Mouse (Mus musculus) lung, adult 18-20 months (tissue): ENCODE data around the gene Gcnt4.
A peak's percentile ranks its signal among the peaks of the same experiment; 100 is the strongest.

Source experiments
- DNase-seq, 2 experiments: peaks; one replicate each; pipeline ENCODE4 v3.0.0; 2022; ENCODE audit warnings: mixed read lengths in 2 of 2

Gene Gcnt4

DNA sequence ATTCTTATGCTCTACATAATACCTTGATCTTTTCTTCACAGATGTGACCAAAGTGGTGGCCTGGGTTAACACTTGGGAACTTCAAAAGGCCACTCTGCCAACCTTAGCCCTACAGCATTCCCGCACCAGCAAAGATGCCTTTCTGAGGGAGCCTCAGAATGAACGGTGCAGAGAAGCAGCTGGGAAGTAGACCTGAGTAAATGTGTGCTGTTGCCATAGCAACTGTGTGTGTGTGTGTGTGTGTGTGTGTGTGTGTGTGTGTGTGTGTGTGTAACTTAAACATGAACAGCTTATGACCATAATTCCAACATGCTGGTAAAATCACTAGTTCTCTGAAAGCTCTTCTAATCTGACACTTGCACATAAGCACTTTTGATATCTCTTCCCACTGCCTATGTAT, 27.4 kb downstream of the Gcnt4 start:
- no peak for DNase-seq

DNA sequence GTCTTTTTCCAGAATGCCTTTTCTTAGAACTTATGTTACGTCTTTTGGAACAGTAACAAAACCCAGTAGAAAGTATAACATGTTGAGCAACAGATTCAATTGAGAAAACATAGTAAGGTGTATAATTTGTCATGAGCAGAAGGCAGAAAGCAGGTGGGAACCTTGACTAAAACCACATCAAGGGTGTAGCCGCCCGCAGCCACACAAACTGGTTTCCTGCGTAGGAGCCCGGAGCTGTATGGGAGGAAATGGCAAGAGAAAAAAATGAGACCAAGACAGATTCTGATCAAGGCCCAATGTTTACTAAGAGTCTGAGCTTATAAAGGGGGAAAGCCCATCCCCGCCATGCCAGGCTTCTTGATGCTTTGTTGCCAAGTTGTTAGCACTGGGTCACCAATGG, 32.0 kb downstream of the Gcnt4 start:
- DNase-seq, result no peak

DNA sequence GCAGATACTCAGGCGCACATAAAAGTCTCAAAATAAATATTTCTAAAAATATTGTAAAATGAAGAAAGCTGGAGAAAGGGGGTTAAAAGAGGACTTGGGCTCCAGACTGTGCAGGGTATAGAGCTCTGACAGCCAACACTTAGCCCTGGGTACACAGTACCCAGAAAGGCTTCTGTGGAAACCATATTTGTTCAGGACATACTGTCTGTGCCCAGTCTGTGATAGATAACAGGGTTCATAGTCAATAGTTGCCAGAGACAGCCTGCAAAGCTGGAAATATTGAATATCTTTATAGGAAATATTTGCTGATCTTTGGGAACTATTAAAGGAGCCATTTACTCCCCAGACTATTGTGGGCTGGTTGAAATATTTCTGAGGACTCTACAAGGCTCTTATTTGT, 35.5 kb downstream of the Gcnt4 start:
- no peak for DNase-seq

DNA sequence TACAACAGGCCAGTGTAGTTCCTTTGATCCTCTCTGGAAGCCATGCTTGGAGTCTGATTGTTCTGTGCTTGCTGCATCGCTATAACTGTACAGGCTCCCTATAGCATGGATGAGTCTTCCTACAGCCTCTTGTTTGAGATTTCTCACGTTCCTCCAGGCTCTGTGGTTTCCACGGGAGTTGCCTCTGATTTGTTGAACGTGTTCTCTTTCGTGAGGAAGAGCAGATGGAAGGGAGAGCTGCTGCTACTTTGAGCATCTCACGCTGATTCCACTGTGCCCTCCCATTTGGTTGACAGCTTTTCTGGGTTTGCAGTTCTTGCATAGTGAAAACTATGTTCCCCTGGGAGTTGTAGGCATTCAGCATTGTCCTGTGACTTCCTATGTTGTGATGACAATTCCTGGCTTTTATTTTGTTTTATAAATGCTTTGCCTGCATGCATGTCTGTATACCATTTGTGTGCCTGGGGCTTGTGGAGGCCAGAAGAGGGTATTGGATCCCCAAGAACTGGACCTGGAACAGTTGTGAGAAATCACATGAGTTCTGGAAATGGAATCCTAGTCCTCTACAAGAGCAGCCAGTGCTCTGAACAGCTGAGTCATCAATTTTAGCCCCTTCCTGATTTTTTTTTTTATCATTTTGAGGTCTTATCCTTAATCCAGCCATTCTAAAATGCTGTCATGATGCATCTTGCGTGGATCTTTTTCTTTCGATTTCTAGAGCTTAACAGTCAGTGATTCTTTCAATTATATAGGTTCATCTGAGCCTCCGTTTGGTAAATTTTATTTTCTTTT, 37.1 kb downstream of the Gcnt4 start:
- no peak for DNase-seq

DNA sequence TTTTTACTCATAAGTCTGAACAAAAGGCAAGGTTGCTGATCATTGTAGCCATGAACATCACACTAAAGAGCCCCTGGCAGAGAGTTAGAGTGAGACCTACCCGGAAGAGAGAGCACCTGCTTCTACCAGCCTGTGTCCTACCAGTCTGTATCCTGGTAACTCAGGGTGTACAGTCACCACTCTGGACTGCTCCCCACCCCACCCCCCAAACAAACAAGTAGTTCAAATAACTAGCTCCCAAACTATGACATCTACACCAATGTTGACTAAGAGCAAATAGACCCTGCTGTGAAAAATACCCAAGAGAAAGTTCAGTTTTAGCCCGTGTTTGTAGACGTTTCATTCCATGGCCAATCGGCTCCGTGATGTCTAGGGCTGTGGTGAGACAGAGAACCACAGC, 38.3 kb downstream of the Gcnt4 start:
- DNase-seq, result peak in 1 of 2 experiments; percentile 24

GRCm38 (mm10) chr13:96964981-96965380, 40.5 kb downstream of the Gcnt4 start:
- no peak for DNase-seq

DNA sequence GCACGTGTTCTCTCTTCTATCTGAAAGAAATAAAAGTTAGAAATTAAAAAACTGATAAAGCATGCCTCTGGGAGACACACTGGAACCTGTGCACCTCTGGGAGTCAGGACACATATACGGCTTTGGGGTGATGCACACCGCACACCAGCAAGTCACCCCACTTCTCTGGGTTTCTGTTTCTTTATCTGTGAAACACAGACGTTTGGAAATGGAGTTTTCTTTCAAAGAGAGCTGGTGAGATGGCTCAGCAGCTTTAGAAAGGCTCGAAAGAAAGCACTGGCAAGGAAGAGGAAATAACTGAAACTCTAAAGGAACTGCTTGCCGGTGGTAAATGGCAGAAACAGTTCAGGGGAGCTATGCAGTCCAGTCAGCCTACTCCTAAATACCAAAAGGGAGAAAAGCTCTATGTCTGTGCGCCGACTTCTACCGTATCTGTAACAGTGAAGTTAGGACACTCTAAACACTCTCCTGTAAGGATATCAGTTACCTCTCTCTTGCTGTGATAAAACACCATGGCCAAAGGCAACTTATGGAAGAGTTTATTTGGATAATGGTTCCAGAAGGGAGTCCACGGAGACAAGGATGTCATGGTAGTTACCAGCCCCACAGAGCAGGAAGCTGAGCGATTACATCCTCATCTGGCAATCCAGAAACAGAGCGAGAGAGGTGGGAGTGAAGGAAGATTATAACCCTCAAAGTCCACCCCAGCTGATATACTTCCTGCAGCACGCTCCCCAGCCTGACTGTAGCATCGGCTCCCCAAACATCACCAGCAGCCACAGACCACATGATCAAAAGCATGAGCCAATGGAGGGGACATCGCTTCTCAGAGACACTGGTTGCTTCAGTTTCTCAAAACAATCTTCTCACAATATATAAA, 42.0 kb downstream of the Gcnt4 start:
- DNase-seq, result no peak

GRCm38 (mm10) chr13:96967091-96967490, 42.6 kb downstream of the Gcnt4 start:
- no peak for DNase-seq

GRCm38 (mm10) chr13:96967822-96968221, 43.3 kb downstream of the Gcnt4 start:
- no peak for DNase-seq

GRCm38 (mm10) chr13:96971076-96971475, 46.6 kb downstream of the Gcnt4 start:
- DNase-seq, result no peak

DNA sequence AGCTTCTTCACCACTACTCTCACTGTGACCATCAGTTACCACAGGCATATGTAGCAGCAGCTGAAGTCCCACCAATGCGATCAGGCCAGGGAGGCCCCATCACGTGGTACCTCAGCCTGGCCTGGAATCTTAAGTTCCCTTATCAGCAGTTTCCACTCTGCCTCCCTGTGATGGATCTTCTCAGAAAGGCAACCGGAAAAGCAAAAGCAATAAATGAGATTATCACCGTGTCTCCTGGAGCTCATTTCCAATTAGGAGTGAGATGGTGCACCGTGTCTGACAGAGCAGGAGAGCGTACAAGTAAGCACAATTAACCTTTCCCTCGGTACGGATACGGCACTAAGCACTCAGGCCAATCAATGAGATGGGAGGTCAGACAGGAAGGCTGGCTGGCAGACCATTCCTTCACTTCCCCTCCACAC, 47.4 kb downstream of the Gcnt4 start:
- DNase-seq, result no peak

DNA sequence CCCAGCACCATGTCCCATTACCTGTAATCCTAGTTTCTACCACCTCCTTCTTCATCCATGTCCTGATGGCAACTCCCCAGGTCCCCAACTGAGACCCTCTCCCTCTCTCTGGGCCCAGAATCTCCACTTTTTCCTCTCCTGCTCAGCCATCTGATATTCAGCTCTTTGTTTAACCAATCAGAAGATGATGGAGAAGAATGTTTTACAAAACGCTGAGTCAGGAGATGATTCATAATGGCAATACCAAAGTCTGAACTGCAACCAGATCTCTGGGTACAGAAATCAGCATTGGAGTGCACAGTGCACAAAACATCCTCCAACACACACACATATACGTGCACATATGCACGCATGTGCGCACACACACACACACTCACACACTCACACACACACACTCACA, 48.8 kb downstream of the Gcnt4 start:
- DNase-seq, result no peak

- no peak for DNase-seq
Observed at GRCm38 (mm10) chr13:96976986-96977595, 52.6 kb downstream of the Gcnt4 start.

DNA sequence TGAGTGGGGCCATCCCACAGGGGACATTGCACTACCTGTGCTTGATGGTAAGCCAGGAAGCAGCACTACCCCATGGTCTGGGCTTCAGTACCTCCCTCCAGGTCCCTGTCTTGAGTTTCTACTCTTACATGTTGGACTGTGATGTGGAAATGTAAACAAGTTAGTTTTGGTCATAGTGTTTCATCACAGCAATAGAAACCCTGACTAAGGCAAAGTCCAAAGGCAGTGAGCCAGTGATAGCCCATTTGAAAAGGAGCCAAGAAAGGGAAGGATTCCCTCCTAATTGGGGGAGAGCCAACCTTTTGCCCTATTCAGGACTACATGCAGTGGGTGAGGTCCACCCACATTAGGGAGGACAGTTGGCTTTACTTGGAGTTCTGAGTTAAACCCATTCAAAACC, 56.1 kb downstream of the Gcnt4 start:
- no peak for DNase-seq

- DNase-seq, result no peak
Observed at GRCm38 (mm10) chr13:96983251-96984126, 59.0 kb downstream of the Gcnt4 start.

- no peak for DNase-seq
Observed at GRCm38 (mm10) chr13:96984688-96985087, 60.2 kb downstream of the Gcnt4 start.

DNA sequence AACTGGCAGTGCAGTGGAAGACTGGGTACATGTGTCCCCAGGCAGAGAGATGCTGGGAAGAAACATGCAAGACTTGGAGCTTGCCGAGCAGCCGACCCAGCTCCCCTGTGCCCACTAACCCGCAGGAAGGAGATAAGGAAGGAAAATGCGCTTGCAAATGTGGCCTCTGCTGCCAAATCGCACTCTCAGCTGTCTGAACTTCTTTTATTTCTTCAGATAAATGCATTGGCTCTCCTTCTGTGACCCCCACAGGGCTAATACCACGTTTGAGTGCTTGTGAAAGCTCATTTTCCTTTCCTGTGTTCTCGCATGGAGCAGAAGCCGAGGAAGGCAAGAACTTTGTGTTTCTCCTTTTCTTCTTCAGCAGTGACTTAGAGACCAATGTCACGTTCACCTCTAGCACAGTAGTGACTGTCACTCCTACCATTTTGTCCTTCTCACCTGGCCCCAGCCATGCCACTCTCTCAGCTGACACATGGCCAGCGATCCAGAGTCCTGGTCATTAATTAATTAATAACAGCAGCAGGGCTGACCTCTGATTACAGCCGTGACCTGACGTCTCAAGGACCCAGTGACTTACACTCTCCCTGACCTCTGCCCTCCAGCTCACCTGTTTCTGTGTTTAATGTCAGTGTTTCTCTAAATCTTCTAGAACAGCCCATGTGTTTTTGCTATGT, 61.2 kb downstream of the Gcnt4 start:
- DNase-seq, result no peak

GRCm38 (mm10) chr13:96989129-96989528, 64.6 kb downstream of the Gcnt4 start:
- DNase-seq, result no peak

DNA sequence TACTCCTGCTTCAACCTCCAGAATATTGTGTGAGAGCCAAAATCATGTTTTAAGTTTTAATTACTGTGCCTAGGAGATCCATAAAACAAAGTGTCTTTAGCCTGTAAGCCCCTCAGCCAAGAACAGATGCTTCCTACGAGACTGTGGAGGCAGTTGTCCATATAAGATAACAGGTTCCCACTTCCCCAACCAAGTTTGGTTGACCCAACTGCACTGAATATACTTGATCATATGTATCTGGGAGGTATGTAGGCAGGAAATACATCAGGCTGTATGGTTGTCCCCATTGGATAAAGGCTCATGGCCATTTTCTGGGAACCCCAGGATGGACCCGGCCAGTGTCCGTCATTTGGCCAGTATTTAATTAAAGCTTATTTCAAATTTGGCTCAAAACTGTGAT, 65.6 kb downstream of the Gcnt4 start:
- DNase-seq, result no peak

- DNase-seq, result no peak
Observed at GRCm38 (mm10) chr13:96990561-96991265, 66.2 kb downstream of the Gcnt4 start.

- DNase-seq, result no peak
Observed at GRCm38 (mm10) chr13:96993291-96993989, 69.0 kb downstream of the Gcnt4 start.
